Mouse (Mus musculus) ES-E14 (cell line): ENCODE data around the gene Pcp4.

Experiments used
- CHD2 ChIP-seq: IDR thresholded peaks from 2 replicates; pipeline ENCODE4 v1.6.1; 2014; ENCODE audit warnings: mild to moderate bottlenecking, low read depth, low read length, inconsistent platforms
- HCFC1 ChIP-seq: IDR thresholded peaks from 2 replicates; pipeline ENCODE4 v1.6.1; 2012; ENCODE audit warnings: low read length, inconsistent platforms, borderline replicate concordance; ENCODE audit not compliant: insufficient read depth
- MAFK ChIP-seq: IDR thresholded peaks from 2 replicates; pipeline ENCODE4 v1.6.1; 2014; ENCODE audit warnings: mild to moderate bottlenecking, low read depth, low read length, inconsistent platforms; ENCODE audit not compliant: insufficient read depth
- ZC3H11A ChIP-seq: IDR thresholded peaks from 2 replicates; pipeline ENCODE4 v1.6.1; 2012; ENCODE audit warnings: low read depth, mild to moderate bottlenecking, inconsistent platforms, low read length, borderline replicate concordance
- ZNF384 ChIP-seq: IDR thresholded peaks from 2 replicates; pipeline ENCODE4 v1.6.1; 2012; ENCODE audit warnings: low read depth, low read length, inconsistent platforms

DNA sequence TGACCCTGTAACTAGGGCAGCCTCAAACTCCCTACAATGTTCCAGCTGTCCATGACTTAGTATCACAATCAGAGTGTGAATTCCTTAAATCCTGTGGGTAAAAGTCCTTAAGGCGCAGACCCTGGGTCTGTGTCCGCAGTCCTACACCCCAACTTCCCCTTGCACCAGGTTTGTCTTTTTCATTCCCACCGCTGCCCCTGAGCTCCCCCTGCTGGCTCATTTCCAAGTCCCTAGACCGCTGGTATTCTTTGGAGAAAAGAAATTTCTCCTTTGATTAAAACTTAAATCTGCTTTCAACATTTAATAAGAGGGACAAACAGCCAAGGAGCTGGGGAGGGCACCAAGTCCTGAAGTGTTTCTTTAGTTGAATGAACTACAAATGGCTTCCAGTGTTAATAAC is 2.2 kb downstream of the Pcp4 start:
- no peak for TF ChIP-seq HCFC1
- no peak for TF ChIP-seq CHD2
- no peak for TF ChIP-seq MAFK
- TF ChIP-seq ZNF384, result no peak
- TF ChIP-seq ZC3H11A, result no peak
